Mouse (Mus musculus) G1E (cell line): ENCODE measurements at regions not wholly inside any gene's neighbourhood (a gene's known extent, or its start where the extent isn't known, plus 50 kb on each side); places are given as distances from the start of the nearest gene placed in this dataset.

ENCODE experiments used
- CTCF ChIP-seq: IDR thresholded peaks from 2 replicates; pipeline ENCODE4 v1.5.1; 2012; ENCODE audit warnings: low read depth, low read length, inconsistent platforms, mixed read lengths
- GATA1 ChIP-seq: IDR thresholded peaks from 2 replicates; pipeline ENCODE4 v1.6.1; 2012; ENCODE audit warnings: borderline replicate concordance, low read length, inconsistent platforms, mixed read lengths
- GATA2 ChIP-seq: IDR thresholded peaks from 2 replicates; pipeline ENCODE4 v1.6.1; 2012; ENCODE audit warnings: low read depth, low read length, inconsistent platforms, borderline replicate concordance
- POLR2AphosphoS5 ChIP-seq: IDR thresholded peaks from 2 replicates; pipeline ENCODE4 v1.6.1; 2012; ENCODE audit warnings: low read depth, low read length, inconsistent platforms; ENCODE audit not compliant: insufficient replicate concordance
- TAL1 ChIP-seq: conservative IDR thresholded peaks from 2 replicates; pipeline ENCODE4 v1.6.1; 2012; ENCODE audit warnings: low read depth, low read length, inconsistent platforms, mixed read lengths

DNA sequence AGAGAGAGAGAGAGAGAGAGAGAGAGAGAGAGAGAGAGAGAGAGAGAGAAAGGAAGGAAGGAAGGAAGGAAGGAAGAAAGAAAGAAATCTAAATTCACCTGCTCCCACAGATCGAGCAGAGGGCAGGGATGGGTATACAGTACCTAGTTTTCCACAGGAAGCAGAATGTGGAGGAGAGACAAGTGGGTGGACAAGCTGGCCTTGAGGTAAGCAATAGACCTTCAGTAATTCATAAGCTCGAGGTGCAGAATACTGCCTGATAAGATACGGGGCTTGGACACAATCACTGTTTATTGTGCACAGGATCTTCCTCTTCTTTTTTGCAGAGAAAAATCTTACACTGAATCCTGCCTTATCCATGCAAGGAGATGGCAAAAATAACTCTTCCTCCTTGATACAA, 120.2 kb downstream of the Gm10260 start:
- TF ChIP-seq CTCF (no peak), POLR2AphosphoS5 (no peak), TAL1 (no peak), GATA2 (no peak), GATA1 (no peak)
